Mouse (Mus musculus) heart, adult 8-10 months (tissue): Measurements from ENCODE around the gene Adrb1. TPM values are rescaled to one million over a fixed set of nuclear protein-coding genes. Genes with fewer than 3 reads are reported as not detected.

Source experiments
- DNase-seq: peaks from one replicate; pipeline ENCODE4 v3.0.0; 2022; ENCODE audit warnings: low spot score
- total RNA-seq, 4 experiments: library from RNA; stranded (reverse); gene quantifications; 2 replicates each; pipeline ENCODE4 v1.2.4; 2022

Adrb1 gene
- total RNA-seq, 4 experiments from 2014 or later: 19.4 to 26.8 (median 22.2) TPM

- no peak for DNase-seq
Measured at GRCm38 (mm10) chr19:56703238-56704097, 18.5 kb upstream of the Adrb1 start.

DNA sequence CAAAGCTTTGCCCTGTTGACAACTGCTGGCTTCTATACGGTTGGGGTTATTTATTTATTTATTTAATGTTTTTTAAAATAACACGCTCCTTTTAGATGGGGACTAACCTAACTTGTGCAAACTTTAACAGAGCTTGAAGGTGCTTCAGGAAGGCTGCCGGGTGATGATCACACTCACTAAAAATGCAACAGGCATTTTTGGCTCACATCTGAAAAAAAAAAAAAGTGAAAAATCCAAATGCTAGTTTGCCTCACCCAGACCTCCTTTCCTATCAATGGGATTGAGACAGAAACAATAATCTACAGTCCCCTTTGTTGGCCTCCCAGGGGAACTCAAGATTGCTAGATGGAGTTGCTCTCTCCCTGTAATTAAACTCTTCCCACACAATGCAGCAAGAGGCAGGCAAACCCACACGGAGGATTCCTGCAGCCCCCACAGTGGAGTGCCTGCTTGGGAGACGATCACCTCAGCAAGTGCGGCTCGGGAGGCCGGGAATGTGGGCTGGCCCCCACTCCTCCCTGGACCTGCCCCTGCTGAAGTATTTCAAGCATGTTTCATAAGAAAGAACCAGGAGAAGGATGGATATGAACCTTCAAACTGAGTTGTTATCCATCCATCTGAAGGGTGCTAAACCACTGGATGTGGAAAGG, 16.8 kb upstream of the Adrb1 start:
- no peak for DNase-seq

DNA sequence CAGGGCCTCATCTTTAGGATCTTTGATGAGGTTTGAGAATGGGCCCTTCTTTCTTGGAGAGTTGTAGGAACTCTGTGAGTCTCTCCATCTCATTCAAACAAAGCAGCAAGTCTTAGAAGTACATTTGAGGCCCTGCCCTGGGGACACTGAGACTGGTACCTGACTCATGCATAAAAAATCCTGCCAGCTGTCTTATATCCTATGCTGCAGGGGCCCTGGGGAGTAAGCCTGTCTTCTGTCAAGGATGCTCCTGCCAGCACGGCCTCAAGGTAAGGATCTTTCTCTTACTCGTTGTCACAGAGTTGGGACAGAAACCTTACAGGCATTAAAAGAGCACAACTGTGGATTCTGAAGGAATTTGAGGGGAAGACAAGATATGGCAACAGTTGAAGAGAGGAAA, 13.2 kb upstream of the Adrb1 start:
- DNase-seq: no peak

DNA sequence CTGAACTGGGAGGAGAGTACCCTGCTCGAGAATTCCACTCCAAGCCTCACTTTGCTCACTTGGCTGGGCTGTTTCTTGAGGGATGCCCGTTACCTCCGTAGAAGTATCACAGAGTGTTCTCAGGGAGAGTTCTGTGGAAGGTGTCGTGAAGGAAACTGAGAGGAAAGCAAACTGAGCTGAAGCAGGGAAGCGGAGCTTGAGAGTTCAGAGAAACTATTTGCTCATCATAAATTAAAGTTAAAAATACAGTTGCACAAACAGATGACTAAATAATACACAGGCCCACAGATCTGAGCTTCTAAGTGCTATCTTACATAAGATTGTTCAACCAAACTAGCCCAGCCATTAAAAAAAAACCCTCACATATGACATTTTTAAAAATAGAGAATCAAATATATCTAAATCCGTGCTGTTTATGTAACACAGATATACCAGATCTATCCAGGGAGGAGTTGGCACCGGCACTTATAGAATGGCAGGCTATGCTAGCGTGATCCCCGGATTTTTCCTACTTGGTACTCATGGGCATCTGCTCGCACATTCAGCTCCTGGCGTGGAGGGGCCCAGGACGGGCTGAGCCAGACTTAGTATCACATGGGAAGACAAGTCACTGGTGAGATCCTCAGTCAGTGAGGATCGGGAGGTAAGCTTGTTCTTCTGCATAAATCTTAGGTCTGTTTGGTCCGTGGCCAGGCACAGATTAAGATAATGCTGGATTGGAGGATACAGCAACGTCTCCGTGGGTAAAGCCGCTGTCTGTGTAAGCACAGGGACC, 11.7 kb upstream of the Adrb1 start:
- no peak for DNase-seq

DNA sequence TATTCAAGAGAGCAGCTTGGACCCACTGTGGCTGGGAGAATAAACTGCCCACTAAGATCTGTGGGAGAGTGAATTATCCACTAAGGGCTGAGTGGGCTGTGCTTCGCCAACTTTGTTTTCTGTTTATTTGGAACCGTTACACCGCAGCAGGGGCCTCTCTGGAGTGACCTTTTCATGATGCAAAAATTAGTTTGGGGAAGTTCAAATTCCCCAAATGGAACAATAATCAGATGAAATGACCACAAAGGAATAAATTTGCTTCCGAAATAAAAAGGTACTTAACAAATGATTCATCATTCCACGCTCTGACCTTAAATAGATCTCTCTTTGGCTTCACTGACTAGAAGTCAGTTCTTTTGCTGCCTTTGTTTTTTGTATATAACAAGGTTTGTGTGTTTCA, 8.4 kb upstream of the Adrb1 start:
- no peak for DNase-seq

GRCm38 (mm10) chr19:56714661-56715170, 7.3 kb upstream of the Adrb1 start:
- no peak for DNase-seq

GRCm38 (mm10) chr19:56718046-56718445, 4.0 kb upstream of the Adrb1 start:
- DNase-seq: no peak

DNA sequence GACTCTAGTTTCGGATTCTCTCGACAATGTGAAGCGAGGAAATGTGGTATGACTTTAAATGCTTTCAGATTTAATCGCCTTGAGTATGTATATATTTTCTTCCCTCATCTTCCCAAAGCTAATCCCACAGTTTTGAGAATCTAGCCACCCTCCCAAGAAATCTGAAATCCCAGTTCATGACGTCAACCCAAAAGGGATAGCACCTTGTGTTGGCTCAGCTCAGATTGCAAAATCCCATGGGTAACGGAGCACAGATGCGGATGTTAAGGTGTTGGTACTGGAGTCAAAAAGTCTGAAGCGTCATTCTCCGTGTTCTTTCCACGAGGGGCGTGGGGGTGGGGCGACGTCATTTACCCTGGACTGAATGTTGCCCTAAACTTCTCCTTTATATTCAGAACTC, 1.1 kb upstream of the Adrb1 start:
- no peak for DNase-seq

- DNase-seq: no peak
Measured at GRCm38 (mm10) chr19:56722291-56722707, 300 bp downstream of the Adrb1 start.

DNA sequence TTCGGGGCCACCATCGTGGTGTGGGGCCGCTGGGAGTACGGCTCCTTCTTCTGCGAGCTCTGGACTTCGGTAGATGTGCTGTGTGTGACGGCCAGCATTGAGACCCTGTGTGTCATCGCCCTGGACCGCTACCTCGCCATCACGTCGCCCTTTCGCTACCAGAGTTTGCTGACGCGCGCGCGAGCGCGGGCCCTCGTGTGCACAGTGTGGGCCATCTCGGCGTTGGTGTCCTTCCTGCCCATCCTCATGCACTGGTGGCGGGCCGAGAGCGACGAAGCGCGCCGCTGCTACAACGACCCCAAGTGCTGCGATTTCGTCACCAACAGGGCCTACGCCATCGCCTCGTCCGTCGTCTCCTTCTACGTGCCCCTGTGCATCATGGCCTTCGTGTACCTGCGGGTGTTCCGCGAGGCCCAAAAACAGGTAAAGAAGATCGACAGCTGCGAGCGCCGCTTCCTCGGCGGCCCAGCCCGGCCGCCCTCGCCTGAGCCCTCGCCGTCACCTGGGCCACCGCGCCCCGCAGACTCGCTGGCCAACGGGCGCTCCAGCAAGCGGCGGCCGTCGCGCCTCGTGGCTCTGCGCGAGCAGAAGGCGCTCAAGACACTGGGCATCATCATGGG, 822 bp downstream of the Adrb1 start:
- DNase-seq: no peak

DNA sequence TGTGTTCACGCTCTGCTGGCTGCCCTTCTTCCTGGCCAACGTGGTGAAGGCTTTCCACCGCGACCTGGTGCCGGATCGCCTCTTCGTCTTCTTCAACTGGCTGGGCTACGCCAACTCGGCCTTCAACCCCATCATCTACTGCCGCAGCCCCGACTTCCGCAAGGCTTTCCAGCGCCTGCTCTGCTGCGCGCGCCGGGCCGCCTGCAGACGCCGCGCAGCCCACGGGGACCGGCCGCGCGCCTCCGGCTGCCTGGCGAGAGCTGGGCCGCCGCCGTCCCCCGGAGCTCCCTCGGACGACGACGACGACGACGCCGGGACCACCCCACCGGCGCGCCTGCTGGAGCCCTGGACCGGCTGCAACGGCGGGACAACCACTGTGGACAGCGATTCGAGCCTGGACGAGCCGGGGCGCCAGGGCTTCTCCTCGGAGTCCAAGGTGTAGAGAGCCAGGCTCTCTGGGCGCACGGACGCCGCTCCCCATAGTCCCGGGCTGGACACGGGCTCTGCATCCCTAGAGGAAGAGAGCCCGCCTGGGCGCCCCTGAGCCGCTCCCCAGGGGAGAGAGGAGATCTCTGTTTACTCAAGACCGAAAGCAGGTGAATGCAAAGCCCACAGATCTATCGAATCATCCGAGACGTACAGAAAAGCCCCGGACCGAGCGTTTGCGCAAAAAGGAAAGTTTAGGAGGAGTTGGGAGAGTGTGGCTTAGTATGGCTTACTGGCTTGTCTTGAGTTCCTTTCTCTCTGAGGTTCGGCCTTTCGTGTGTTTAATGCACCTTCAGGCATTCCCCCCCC, 1.5 kb downstream of the Adrb1 start:
- DNase-seq: no peak

DNA sequence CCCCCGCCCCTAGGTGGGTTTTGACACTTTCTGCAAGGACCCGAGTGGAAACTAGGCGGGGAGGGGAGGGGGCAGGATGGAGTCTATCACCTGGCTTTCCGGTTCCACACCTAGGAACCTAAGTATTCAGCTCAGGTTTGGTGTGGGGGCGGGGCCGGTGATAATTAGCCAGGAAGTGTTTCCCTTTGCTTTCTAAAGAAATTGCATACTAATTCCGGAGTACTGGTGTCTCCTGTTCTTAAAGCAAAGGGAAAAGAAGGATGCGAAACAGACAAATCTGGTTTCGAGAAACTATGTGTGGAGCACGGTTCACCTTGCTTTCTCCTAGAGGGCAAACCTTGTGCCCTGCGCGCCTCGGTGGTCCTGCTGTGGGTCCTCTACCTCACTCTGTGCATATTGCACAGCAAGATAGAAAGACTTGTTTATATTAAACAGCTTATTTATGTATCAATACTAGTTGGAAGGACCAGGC, 2.2 kb downstream of the Adrb1 start:
- no peak for DNase-seq

GRCm38 (mm10) chr19:56727170-56727877, 5.3 kb downstream of the Adrb1 start:
- no peak for DNase-seq

- DNase-seq: no peak
Measured at GRCm38 (mm10) chr19:56734033-56734572, 12.1 kb downstream of the Adrb1 start.

- DNase-seq: no peak
Measured at GRCm38 (mm10) chr19:56735747-56736146, 13.7 kb downstream of the Adrb1 start.

DNA sequence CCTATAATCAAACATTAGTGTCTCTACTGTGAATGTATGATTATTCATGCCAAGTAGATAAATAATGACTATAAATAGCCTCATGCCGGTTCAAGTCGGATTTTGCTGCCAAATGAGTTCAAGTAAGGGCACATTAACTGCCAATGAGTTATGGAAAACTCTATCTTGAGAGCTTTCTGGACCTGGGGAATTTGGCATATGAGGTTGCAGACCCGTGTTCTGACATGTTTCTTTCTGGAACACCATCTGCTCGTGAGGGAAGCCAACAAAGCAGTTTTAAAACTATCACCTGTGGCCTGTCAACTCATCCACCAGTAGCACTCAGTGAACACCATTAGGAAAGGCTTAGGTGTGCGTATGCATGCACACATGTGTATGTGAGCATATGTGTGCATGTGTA, 14.3 kb downstream of the Adrb1 start:
- no peak for DNase-seq

- no peak for DNase-seq
Measured at GRCm38 (mm10) chr19:56745061-56745460, 23.1 kb downstream of the Adrb1 start.

GRCm38 (mm10) chr19:56745528-56745927, 23.5 kb downstream of the Adrb1 start:
- DNase-seq: no peak

DNA sequence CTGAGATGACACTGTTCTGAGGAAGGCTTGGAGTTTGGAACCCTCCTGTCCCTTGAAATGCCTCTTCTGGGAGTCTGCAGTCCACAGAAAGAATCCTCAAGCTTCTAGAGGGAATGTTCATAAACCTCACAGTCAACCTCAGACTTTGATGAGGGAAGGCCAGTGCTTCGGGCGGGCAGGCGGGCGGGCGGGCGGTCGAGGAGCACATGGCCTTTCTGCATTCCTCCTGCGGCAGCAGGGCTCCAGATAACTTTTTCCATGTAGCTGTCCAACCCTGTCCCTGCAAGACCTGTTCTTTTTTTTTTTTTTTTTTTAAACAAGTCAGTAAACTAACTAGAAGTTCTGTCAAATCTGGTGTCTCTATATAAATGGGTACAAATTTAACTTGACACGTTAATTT, 24.6 kb downstream of the Adrb1 start:
- no peak for DNase-seq

DNA sequence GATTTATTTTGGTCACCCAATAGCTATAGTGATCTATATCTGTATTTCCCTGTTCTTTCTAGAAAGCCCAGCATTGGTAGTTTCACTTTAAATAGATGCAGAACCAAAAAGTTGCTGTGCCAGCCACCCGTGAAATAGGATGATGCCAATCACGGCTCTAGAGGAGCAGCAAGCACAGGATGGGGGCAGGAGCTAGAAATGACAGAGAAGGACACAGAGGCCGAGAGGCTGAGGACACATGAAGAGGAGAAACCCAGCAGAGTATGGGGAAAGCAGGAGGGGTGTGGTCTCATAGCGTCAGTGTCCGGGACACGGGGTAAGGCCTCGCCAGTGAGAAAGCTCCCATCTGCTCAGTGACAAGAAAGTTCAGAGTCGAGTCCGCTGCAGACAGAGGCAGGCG, 25.9 kb downstream of the Adrb1 start:
- peak; percentile 47 for DNase-seq
